Mouse (Mus musculus) CD4-positive helper T cell, adult 2 months (primary cell): Measurements from ENCODE around the gene Olfr583.

ENCODE experiments used
- DNase-seq: peaks from one replicate; pipeline ENCODE4 v3.0.0-alpha.2; 2012; ENCODE audit warnings: low read depth, missing footprints, low spot score

Olfr583 gene

DNA sequence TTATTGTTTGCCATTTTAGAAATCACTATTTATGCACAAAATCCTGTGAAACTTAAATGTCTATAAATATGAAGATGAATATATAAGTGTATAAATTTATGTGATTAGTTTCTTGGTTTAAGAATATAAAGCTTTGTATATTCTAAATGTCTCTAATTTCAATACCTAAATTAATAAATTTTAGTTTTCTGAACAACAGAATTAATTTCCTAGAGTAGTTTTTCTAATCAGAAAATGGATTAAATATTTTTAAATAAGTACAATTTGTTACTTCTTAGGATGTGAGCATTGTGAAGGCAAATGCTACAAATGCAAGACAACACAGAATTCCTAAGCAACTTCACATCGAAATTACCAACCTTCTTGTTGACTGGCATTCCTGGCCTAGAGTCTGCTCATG lies at the start of gene Olfr583:
Gene Olfr583 (plus strand): TSS at position 301 of the 400 bp plus-strand sequence.
- no peak for DNase-seq

DNA sequence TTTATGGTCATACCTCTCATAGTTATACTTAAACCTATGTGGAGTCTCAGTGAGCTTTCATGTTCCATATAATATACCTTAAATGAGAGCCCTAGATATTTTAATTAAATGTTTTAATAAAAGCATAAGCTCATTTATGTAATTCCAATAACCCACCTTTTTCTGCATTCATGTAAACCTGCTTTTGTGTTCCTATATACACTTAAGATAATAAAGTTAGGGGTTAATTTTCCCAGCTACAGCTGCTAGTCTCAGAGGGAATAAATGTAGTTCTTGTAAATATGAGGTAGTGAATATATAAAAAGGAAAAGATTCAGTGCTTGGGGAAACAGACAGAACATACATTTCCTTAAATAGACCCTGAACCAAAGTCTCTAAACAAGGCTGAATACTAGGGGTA lies 13.4 kb upstream of the Olfr583 start, which contains the start of gene Olfr582:
Gene Olfr582 (plus strand): TSS at position 301 of the 400 bp plus-strand sequence.
- DNase-seq = no peak

DNA sequence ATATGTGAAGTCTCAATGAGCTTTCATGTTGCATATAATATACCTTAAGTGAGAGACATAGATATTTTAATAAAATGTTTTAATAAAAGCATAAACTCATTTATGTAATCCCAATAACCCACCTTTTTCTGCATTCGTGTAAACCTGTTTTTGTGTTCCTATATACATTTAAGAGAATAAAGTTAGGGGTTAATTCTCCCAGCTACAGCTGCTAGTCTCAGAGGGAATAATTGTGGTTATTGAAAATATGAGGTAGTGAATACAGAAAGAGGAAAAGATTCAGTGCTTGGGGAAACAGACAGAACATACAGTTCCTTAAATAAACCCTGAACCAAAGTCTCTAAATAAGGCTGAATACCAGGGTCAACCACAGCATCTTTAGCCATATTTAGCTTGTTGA lies 30.5 kb downstream of the Olfr583 start, which contains the start of gene Olfr584:
Gene Olfr584 (plus strand): TSS at position 301 of the 400 bp plus-strand sequence.
- no peak for DNase-seq

DNA sequence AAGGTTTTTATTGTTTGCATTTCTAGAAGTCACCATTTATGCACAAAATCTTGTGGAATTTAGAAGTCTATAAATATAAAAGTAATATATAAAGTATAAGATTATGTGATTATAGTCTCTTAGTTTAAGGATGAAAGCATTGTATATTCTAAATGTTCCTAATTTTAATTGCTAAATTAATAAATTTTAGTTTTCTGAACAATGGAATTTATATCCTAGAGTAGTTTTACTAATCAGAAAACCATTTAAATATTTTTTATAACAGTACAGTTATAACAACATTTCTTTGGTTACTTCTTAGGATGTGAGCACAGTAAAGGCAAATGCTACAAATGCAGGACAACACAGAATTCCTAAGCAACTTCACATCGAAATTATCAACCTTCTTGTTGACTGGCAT lies 46.3 kb downstream of the Olfr583 start, which contains the start of gene Olfr585:
Gene Olfr585 (plus strand): TSS at position 301 of the 400 bp plus-strand sequence.
- no peak for DNase-seq
